Mouse (Mus musculus) cerebellum, adult 8-10 months (tissue): ENCODE measurements around the gene Mfrp.
"Not testable (repeated sequence)": the region's sequence is repeated elsewhere in the genome, so short reads cannot be mapped to it uniquely, and the experiment has no call there.

Experiments used
- DNase-seq: peaks from one replicate; pipeline ENCODE4 v3.0.0; 2022

The Mfrp gene

GRCm38 (mm10) chr9:44106596-44106995, 5.1 kb downstream of the Mfrp start:
- DNase-seq = no peak

DNA sequence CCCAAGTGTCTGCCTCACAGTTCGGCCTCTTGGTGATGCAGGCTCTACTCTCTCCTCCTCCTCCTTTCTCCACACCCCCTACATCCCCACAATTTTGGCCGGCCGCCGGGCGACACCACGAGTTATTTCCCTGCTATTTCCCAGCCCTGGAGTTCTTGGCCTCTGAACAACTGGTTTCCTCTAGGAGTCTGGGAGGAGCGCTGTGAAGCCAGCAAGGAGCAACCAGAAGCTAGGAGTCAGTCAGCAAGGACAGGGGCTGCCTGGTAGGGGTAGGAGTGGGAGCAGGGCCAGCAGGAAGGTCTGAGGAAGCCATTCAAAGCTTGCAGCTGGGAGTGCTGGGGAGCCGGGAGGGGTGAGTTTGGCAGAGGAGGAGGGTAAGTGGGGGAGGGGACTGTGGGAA, 5.6 kb downstream of the Mfrp start, which contains the start of gene C1qtnf5:
TSS of gene C1qtnf5 (plus strand) at position 136 of the 400 bp plus-strand sequence.
- DNase-seq = peak; percentile 65

DNA sequence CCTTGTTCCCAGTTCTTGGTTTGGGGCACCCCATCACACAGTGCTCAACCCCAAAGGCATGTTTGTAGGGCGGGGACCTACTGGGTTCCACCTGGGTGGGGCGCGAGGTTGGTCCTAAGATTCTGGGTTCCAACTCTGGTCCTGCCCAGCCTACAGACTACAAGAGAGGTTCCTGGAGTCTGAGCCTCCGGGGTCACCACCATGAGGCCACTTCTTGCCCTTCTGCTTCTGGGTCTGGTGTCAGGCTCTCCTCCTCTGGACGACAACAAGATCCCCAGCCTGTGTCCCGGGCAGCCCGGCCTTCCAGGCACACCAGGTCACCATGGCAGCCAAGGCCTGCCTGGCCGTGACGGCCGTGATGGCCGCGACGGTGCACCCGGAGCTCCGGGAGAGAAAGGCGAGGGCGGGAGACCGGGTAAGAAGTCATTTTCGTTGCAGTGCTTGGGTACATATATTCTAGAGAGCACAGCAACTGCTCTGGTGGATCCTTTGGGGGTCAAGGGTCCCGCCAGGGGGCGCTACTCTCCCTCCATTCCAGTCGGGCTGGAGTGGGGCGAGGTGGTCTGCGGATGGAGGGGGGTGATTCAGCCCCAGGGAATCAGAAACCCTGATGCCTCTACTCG, 6.1 kb downstream of the Mfrp start:
- DNase-seq = no peak

GRCm38 (mm10) chr9:44108269-44109055, 6.9 kb downstream of the Mfrp start:
- DNase-seq = no peak

DNA sequence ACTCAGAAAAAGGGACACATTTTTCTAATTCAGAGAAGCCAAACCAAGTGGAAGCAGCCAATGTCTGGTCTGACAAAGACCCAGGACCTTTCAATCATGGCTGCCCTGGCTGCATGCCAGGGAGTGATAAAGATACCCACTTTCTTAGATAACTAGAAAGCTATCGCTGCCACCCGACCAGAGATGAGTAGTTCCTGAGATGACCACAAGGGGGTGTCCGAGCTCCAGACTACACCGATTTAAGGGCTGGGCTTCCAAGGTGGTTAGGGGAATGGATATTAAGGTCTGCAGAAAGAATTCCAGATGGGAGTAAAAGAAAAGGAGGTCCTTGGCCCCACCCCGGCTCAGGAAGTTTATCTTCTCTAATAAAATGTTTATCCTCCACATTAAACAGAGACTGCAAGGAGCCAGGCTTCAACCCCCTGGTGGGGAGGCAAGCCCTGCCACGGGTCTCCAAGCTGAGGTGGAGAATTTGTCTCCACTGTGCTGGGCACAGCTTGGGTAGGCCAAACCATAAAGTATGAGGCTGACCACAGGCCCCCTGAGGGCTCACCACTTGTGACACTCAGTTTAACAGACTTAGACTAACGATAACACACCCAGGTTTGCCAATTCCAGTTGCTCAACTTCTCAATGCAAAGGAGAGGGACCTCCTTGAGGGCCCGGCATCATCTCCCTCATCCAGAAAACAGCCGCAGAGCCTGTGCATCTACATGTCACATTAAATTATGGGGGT, 8.0 kb downstream of the Mfrp start:
- DNase-seq = peak; percentile 82

DNA sequence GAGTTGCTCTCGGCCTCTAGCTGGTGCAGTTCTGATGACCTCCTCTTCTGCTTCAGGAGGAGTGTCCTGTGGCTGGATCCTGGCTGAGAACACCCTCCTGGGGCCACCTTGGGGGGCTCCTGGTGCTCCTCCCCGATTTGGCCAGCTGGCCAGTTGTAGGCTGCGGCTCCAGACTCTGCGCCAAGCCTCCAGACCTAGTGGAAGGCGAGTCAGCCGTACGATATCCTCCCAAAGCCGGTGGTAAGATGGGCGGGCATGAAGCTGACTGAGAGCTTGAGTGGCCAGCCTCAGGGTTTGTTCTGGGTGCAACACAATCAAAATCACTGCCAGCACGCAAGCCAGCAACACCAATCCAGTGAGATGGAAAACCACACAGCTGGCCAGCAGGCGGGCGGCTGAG, 10.4 kb downstream of the Mfrp start:
- DNase-seq = not testable (repeated sequence)

GRCm38 (mm10) chr9:44113105-44113789, 11.7 kb downstream of the Mfrp start, which contains the start of the genes Gm49380 and Rnf26:
Gene Gm49380, minus strand, starts transcription at chr9:44113500.
Gene Rnf26, minus strand, starts transcription at chr9:44113517.
- peak; percentile 96 for DNase-seq

DNA sequence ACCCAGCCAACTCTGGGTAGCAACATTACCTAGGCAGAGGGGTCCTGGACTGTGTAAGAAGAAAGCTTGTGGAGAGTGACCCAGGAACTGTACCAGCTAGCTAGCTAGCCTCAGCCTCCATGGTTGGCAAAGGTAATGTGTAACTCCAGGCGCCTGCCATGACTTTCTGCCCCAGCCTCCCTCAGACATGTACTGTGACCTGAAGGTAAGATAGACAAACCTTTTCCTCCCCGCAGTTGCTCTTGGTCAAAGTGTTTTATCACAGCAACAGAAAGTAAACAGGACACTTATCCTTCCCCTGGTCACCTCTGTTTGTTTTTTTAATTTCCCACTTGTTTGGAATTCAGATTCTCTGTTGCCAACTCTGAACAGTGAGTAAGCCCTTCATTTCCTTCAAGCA, 12.9 kb downstream of the Mfrp start:
- no peak for DNase-seq

DNA sequence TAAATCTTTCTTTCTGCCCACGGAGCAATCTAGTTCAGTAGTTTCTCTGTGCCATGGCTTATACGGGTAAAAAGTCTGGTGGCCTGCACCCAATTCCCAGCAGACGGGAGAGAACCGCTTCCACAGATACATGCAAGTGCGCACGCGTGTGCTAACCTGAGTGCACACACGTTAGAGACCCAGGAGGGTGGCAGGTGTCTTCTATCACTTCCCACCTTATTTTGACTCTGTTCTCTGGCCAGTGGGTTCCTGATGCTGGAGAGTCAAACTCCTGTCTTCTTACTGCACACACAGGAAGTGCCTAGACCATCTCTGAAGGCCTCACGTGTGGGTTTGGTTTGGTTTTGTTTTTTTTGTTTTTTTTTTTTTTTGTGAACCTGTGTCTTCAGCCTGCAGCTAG, 14.1 kb downstream of the Mfrp start:
- DNase-seq = no peak

GRCm38 (mm10) chr9:44116182-44116581, 14.7 kb downstream of the Mfrp start:
- no peak for DNase-seq

DNA sequence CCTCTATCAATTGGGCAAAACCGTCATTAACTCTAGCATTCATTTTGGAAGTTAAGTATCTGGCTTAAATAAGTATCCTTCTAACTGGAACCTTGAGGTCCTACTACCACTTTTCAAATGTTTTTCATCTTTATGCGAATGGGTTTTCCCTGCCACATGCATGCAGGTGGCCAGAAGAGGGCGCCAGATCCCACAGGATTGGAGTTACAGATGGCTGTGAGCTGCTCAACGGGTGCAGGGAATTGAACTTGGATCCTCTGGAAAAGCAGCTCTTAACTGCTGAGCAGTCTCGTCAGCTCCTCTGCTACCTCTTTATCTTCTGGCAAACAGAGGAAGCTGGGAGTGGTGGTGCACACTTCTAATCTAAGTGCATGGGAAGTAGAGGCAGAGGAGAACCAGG, 17.5 kb downstream of the Mfrp start:
- no peak for DNase-seq

GRCm38 (mm10) chr9:44119948-44120465, 18.5 kb downstream of the Mfrp start:
- DNase-seq = no peak

DNA sequence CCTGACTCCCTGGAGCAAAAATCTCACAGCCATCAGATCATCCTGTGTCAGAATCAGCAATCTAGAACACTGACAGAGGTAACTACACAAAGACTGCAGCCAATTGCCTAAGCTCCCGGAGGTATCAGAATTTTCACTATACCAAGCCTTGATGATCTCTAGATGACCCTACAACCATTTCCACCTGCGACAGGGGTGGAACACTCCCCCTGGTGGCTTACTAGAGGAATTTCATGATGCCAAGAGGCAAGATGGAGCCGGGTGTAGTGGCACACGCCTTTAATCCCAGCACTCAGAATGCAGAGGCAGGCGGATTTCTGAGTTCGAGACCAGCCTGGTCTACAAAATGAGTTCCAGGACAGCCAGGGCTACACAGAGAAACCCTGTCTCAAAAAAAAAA, 22.8 kb downstream of the Mfrp start:
- DNase-seq = no peak

GRCm38 (mm10) chr9:44125026-44125425, 23.5 kb downstream of the Mfrp start:
- no peak for DNase-seq

GRCm38 (mm10) chr9:44125546-44126428, 24.3 kb downstream of the Mfrp start:
- DNase-seq = peak; percentile 88

GRCm38 (mm10) chr9:44126746-44127145, 25.2 kb downstream of the Mfrp start:
- DNase-seq = no peak

DNA sequence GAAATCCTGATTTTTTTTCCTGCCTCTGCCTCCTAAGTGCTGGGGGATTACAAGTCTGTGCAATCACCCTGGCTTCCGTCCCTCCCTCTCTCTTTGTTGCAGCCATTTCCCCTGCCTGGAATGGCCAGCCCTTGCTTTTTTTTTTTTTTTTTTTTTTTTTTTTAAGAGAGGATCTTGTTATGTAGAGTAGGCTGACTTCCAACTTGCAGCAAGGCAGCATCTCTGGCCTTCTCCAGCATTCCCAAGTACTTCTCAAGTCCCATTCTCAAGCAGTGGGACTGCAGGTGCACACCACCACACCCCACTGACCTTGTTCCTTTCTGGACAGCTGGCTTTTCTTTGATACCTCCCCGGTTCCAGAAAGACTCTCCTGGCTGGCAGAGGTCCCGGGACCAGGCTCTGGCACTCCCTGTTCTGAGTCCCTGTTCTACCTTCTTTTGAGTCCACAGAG, 25.8 kb downstream of the Mfrp start:
- DNase-seq = no peak

DNA sequence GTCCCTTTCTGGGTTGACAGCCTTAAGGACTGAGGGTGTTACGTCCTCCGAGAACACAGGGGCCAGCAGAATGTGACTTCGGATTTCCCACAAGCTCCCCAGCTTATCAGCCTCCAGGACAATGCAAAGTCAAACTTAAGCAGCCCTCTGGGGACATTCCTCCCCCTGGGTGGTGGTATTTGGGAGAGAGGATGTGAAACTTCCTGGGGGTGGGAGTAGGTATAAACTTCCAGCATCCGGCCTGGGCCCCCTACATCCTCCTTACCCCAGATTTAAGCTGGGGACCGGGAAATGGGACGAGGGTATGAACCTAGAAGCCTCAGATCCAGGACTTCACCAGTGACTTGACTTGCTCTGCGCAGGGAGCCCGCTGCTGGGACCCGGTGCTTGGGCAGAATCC, 28.1 kb downstream of the Mfrp start:
- DNase-seq = no peak

GRCm38 (mm10) chr9:44130034-44130433, 28.5 kb downstream of the Mfrp start:
- no peak for DNase-seq

DNA sequence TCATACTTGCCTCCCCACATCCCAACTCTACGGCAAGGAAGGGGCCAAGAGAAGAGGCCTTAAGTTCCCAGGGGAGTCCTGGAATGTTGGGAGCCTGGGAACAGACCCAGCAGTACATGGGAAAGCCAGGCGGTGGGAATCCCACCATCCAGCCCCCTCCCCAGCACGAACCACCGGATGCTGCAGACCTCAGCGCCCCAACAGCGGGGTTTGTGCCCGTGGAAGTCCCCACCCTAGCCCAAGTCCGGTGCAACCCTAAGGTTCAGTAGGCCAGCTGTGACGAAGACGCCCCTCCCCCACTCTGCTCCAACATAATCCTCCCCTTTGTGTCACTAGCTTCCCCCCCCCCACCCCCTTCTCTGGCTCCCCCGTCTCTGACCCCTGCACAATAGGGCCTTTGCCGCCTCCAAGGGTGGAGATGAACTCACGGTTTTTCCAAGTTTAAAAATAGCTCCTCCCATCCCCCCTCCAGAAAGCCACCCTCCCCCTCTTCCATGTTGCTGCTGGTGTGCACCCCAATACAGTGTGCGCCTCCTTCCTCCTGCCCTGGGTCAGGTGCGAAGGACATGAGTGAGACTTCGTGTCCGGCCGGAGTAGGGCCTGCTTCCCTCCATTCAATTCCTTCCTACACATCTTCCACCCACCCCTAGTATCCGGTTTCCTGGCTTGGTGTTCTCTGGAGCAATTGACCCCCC, 29.2 kb downstream of the Mfrp start:
- DNase-seq = no peak

DNA sequence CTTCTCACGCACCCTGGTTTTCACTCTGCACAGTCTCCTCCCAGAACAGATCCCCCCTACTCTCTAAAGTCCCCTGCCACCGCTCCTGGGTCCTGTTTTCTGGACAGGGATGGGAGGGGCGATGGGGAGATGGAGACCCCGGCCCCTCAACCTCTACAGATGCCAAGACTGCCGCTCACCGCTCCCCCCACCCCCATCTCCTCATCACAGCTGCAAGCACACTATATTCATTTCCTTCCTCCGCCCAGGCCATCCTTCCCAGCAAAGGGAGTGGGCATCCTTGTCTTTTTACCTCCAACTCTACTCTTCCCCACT, 29.7 kb downstream of the Mfrp start:
- no peak for DNase-seq
